Mouse (Mus musculus) forebrain, embryonic 11.5 days (tissue): ENCODE results near the gene Ppil1. TPM values are rescaled to one million over a fixed set of nuclear protein-coding genes. Genes with fewer than 3 reads are reported as not detected.

ENCODE experiments used
- ATAC-seq: fragments of 200-750 bp; cut with Nextera tagmentation; replicated peaks from 2 replicates; pipeline ENCODE4 v1.8.0; 2017; ENCODE audit warnings: moderate TSS enrichment; ENCODE audit not compliant: low FRiP score
- DNase-seq: peaks from one replicate; pipeline ENCODE4 v3.0.0-alpha.2; 2017; ENCODE audit warnings: low spot score
- H3K27ac ChIP-seq: fragments of 300-500 bp; sonication (generic); 2 replicates; pipeline ENCODE4 v1.5.1; 2014; ENCODE audit warnings: low read depth, low read length
- H3K27me3 ChIP-seq: fragments of 300-500 bp; sonication (generic); 2 replicates; pipeline ENCODE4 v1.6.1; 2014; ENCODE audit warnings: mild to moderate bottlenecking, low read length, mixed read lengths; ENCODE audit not compliant: control insufficient read depth, insufficient read depth
- H3K36me3 ChIP-seq: fragments of 300-500 bp; sonication (generic); 2 replicates; pipeline ENCODE4 v1.6.1; 2014; ENCODE audit warnings: mild to moderate bottlenecking, low read length, moderate library complexity, mixed read lengths; ENCODE audit not compliant: control insufficient read depth, insufficient read depth
- H3K4me1 ChIP-seq: fragments of 300-500 bp; sonication (generic); replicated peaks from 2 replicates; pipeline ENCODE4 v1.6.1; 2014; ENCODE audit warnings: low read length, mixed read lengths; ENCODE audit not compliant: control insufficient read depth, insufficient read depth
- H3K4me2 ChIP-seq: fragments of 300-500 bp; sonication (generic); 2 replicates; pipeline ENCODE4 v1.6.1; 2014; ENCODE audit warnings: low read depth, mild to moderate bottlenecking, low read length, moderate library complexity, mixed read lengths; ENCODE audit not compliant: severe bottlenecking
- H3K4me3 ChIP-seq: fragments of 300-500 bp; sonication (generic); 2 replicates; pipeline ENCODE4 v1.5.1; 2014; ENCODE audit warnings: low read depth, low read length
- H3K9ac ChIP-seq: fragments of 300-500 bp; sonication (generic); 2 replicates; pipeline ENCODE4 v1.6.1; 2014; ENCODE audit warnings: low read length
- H3K9me3 ChIP-seq: fragments of 300-500 bp; sonication (generic); 2 replicates; pipeline ENCODE4 v1.6.1; 2016; ENCODE audit warnings: low read length, mixed read lengths; ENCODE audit not compliant: control insufficient read depth
- WGBS: fragments of 180-500 bp; shearing (Covaris S2); extraction: QIAGEN DNeasy Blood & Tissue Kit; methylation state at CpG from one replicate; pipeline ENCODE4 v1.1.7; 2014; 5-methylcytosine and 5-hydroxymethylcytosine counted together
- polyA plus RNA-seq: library from polyadenylated mRNA; unstranded; fragments of >200 nt; fragmentation: Nextera tagmentation; extraction: Ambion mirVana; gene quantifications from 2 replicates; pipeline ENCODE4 v1.2.1, GENCODE M21; 2014

Ppil1 gene
- polyA plus RNA-seq, 1 experiment from 2014 or later, result 180 TPM

DNA sequence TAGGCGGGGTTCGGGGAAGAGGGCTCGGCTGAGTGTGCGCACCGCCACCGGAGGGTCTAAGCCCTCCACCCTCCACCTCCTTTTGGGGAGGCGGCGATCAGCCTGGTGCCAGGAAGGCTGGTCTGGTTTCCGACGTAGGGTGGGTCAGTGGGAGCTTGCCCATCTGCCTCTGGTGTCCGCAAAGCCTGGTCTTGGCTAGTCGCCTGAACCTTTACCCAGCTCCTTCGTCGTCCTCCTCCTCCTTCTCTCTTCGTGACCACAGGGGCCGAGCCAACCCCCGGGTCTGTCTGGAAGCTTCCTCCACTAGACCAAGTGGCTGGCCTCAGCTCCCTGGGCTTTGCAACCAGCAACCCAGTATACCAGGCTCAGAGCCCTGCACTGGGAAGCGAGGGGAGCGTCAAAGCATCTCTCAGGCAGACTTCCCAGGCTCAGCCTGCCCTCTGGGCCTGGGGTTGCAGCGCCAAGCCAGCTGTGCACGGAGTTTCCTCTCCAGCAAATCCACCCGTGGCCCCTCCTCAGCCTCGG is 25.5 kb downstream of the Ppil1 start:
- Histone ChIP-seq H3K9me3 (no peaks in the 10 kb centered on the region), H3K9ac (peak overlapping the region; percentile 63), H3K4me1 (peaks cover 8% of the 10 kb centered on the region), H3K4me2 (peak overlapping the region; percentile 99), H3K4me3 (peak overlapping the region; percentile 62), H3K27me3 (peaks cover 14% of the 10 kb centered on the region), H3K27ac (no peak overlapping the region), H3K36me3 (no peaks in the 10 kb centered on the region)
- 3% methylated on average over 23 of the region's 23 CpGs for WGBS
- ATAC-seq, result no peak
- no peak for DNase-seq

DNA sequence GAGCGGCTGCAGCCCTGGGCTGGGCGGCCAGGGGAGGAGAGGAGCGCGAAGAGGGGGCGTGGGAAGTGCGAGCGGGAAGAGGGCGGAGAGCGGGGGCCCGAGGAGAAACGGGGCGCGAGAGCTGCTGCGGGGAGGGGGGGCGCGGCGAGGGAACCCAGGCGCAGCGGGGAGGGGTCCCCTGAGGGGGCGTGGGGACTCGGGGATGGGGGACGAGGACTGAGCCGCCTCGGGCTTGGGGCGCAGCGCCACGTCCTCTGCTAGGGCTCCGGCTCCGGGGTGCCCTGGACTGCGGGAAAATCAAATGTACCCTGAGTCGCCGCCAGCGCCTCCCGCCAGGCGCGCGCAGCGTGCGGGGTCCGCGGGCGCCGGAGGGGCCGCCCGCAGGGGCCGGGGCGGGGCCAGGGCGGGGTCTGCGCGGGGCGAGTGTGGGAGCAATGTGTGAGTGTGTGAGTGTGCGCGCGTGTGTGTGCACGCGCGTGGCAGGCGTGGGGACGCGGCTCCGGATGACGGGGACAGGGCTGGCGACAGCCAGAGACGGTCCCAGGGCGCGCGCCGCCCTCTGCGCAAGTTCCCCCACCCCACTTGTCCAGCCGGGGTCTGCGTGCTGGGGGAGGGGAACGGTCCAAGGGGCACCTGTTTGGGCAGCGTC is 26.1 kb downstream of the Ppil1 start, which contains the start of gene Cpne5:
Gene Cpne5 (minus strand): TSS at position 396 of the 649 bp plus-strand sequence.
- Histone ChIP-seq H3K27me3 (peaks cover 14% of the 10 kb centered on the region), H3K9me3 (no peaks in the 10 kb centered on the region), H3K4me1 (peaks cover 8% of the 10 kb centered on the region), H3K4me3 (peak within 1 kb of the TSS; percentile 62), H3K9ac (peak within 1 kb of the TSS; percentile 63), H3K27ac (no peak within 1 kb of the TSS), H3K4me2 (peak within 1 kb of the TSS; percentile 99), H3K36me3 (no peaks in the 10 kb centered on the region)
- WGBS, result under 1% methylated on average over 59 of the region's 73 CpGs
- DNase-seq, result no peak
- ATAC-seq, result peak; percentile 69

DNA sequence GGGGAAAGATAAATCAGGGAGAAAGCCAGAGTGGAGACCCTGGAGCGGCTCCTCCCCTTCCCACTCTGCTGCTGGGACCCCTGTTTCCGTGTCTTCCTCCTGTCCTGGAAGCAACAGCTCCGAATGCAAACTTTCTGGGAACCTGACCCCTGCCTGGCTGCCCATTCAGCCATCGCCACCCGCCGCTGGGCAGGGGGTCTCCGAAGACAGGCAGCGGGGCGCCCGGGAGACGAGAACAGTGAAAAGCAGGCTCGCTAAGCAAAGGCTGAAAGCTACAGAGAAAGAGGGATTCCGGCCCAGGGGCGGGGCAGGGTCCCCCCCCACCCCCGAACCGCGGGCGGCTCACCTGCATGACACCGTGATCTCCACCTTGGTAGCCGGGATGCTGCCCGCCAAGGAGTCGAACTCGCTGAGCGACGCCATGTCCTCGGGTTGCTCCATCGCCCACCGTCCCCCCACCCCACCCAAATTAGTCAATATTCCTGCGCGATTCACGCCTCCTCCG is 26.7 kb downstream of the Ppil1 start:
- no peak overlapping the region for H3K27ac ChIP-seq
- H3K9ac ChIP-seq, result peak overlapping the region; percentile 63
- ATAC-seq, result 0 out of 2 replicates have a peak, but pooled peaks have one; percentile 27
- no peaks in the 10 kb centered on the region for H3K36me3 ChIP-seq
- WGBS, result under 1% methylated on average over 31 of the region's 32 CpGs
- H3K9me3 ChIP-seq, result no peaks in the 10 kb centered on the region
- peak overlapping the region; percentile 62 for H3K4me3 ChIP-seq
- H3K4me2 ChIP-seq, result peak overlapping the region; percentile 99
- peaks cover 14% of the 10 kb centered on the region for H3K27me3 ChIP-seq
- H3K4me1 ChIP-seq, result peaks cover 8% of the 10 kb centered on the region
- no peak for DNase-seq

DNA sequence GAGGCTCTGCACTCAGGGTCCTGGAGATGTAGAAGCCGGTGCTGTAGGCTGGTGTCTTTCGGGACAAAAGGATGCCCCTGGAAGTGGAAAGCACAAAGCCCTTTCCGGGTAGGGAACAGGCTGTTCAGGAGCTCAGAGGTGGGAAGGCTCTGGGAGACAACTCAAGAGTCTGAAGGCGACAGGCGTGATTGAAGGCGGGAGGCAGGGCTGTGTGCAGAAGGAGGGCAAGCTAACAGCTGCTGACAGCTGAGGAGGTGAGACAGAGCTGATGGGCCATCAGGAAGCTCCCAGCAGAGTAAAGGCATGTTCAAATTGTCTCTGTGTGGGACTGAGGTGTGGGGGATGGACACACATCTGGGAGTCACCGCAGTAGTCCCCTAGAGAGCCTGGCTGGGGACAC is 27.9 kb downstream of the Ppil1 start:
- Histone ChIP-seq H3K9me3 (no peaks in the 10 kb centered on the region), H3K27me3 (peaks cover 14% of the 10 kb centered on the region), H3K36me3 (no peaks in the 10 kb centered on the region), H3K9ac (no peak overlapping the region), H3K27ac (no peak overlapping the region), H3K4me1 (peaks cover 8% of the 10 kb centered on the region), H3K4me2 (no peak overlapping the region), H3K4me3 (no peak overlapping the region)
- WGBS, result 81% methylated on average over 7 of the region's 7 CpGs
- no peak for DNase-seq
- ATAC-seq, result no peak

DNA sequence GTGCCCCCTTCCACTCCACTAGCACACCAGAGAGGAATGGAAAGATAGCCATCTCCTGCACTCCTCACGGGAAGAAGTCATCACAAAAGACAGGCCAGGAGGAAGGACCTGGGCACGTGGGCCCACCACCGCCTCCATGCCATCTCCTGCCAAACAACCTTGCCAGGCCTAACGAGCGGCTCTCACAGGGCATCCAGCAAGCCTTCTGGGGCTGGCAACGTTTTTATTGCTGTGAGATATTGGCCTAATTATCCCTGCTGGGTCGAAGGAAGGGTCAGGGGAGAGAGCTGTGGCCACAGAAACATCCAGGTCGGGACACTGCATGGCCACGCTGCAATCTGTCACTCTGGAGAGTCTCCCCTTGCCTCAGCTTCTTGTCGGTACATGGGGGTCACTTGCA is 32.9 kb downstream of the Ppil1 start:
- Histone ChIP-seq H3K9me3 (no peaks in the 10 kb centered on the region), H3K4me1 (no peaks in the 10 kb centered on the region), H3K4me2 (no peak overlapping the region), H3K9ac (no peak overlapping the region), H3K27ac (no peak overlapping the region), H3K4me3 (no peak overlapping the region), H3K27me3 (no peaks in the 10 kb centered on the region; the same call in 1 of the 2 replicates), H3K36me3 (no peaks in the 10 kb centered on the region)
- WGBS, result 82% methylated on average over 10 of the region's 10 CpGs
- DNase-seq, result no peak
- ATAC-seq, result no peak

DNA sequence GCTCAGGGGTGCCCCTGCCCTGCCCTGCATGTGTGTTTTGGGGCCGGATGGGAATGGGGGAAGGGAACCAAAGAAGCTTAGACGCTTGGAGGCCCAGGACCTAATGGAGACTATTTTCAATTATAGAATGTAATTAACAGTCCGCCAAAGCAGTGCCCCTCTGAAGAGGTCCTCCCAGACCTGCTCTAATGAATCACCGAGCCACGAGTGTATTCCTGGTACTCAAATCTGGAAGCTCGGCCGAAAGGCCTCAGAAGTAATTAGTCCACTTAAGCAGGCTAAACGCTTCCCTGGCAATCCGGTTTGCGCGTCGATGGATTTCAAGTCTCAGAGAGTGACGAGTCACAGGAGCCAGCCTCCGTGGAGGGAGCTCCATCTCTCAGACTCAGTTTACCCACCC is 43.4 kb downstream of the Ppil1 start:
- WGBS, result 31% methylated on average over 14 of the region's 14 CpGs
- H3K4me3 ChIP-seq, result no peak overlapping the region
- no peaks in the 10 kb centered on the region for H3K36me3 ChIP-seq
- H3K4me2 ChIP-seq, result no peak overlapping the region
- no peak overlapping the region for H3K27ac ChIP-seq
- DNase-seq, result no peak
- H3K9me3 ChIP-seq, result no peaks in the 10 kb centered on the region
- peaks cover 3% of the 10 kb centered on the region; the same call in 1 of the 2 replicates for H3K4me1 ChIP-seq
- no peak overlapping the region for H3K9ac ChIP-seq
- H3K27me3 ChIP-seq, result no peaks in the 10 kb centered on the region
- ATAC-seq, result no peak

DNA sequence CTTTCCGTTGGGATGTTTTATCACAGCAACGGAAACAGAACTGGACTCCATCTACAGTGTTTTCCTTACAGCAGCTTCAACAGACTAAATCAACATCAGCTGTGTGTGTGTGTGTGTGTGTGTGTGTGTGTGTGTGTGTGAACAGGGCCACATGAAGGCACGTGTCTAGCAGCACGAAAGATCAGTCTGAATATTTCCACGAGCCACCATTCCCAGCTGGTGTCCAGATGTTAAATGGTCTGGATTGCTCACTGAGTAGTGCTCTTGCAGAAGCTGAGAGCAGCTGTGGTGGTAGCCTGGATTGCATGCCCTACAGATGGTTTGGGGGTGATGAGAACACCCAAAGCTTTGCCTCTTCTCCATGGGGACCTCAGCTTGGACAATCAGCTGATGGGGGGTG is 46.0 kb downstream of the Ppil1 start:
- peaks cover 19% of the 10 kb centered on the region for H3K4me1 ChIP-seq
- no peaks in the 10 kb centered on the region for H3K36me3 ChIP-seq
- ATAC-seq, result no peak
- H3K27me3 ChIP-seq, result 0 out of 2 replicates have a peak, but pooled peaks cover 2% of the 10 kb centered on the region
- DNase-seq, result no peak
- no peak overlapping the region for H3K9ac ChIP-seq
- no peak overlapping the region for H3K4me2 ChIP-seq
- no peak overlapping the region for H3K4me3 ChIP-seq
- WGBS, result 83% methylated on average over 5 of the region's 5 CpGs
- H3K27ac ChIP-seq, result no peak overlapping the region
- no peaks in the 10 kb centered on the region for H3K9me3 ChIP-seq

DNA sequence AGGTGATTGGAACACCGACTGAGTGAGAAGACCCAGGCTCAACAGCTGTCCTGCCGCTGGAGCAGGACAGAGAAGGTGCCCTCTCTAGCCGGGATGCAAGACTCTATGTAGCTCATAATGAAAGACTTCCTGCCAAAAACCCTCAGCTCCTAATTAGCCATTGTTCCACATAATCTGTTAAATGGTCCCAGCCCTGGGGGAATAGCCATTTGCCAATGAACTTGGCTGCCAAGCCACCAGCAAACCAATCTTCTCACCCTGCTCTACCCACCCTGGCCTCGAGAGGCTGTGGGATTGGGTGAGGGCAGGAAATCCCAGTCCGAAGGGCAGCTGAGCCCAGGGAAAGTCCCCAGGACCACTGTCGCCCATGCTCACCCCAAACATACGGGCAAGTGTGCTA is 47.9 kb downstream of the Ppil1 start:
- Histone ChIP-seq H3K4me2 (no peak overlapping the region), H3K36me3 (no peaks in the 10 kb centered on the region), H3K9me3 (no peaks in the 10 kb centered on the region), H3K27ac (no peak overlapping the region), H3K27me3 (0 out of 2 replicates have a peak, but pooled peaks cover 2% of the 10 kb centered on the region), H3K4me3 (no peak overlapping the region), H3K9ac (no peak overlapping the region), H3K4me1 (peaks cover 19% of the 10 kb centered on the region)
- ATAC-seq, result no peak
- no peak for DNase-seq
- WGBS, result 59% methylated on average over 7 of the region's 7 CpGs
